Mouse (Mus musculus): ENCODE data around the gene Dmap1. TPM values are rescaled to one million over a fixed set of nuclear protein-coding genes. Genes with fewer than 3 reads are reported as not detected.

Dmap1 gene
- polyA plus RNA-seq, 1 experiment: 20.5 TPM

DNA sequence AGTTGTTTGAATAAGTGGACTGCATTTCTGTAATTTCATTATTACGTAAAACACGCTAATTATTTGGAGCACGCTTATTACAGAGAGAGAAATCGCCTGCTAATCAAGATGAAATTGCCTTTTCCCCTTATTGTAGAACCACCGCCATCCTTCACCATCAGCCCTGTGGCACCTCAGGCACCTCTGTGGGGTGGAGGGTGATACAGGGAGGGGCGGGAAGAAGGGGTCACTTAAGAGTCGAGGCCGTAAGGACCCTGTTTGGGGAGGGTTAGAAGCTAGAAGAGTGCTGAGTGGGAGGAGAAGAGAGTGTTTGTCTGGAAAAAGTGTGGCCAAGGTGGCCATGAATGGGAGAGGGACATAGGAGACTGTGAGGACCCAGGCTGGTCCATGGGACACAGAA is 16.0 kb downstream of the Dmap1 start:
- no peaks in the 10 kb centered on the region for H3K4me1 ChIP-seq (ENCODE audit: control insufficient read depth, insufficient read depth, insufficient read length, low read length)
- TF ChIP-seq CTCF (IDR thresholded peaks at IDR 0.05; ENCODE audit: extremely low read depth, insufficient read length, insufficient replicate concordance, low read depth, low read length) (no peak), POLR2A (IDR thresholded peaks at IDR 0.05; ENCODE audit: low read depth, low read length) (no peak)
- H3K27me3 ChIP-seq (ENCODE audit: control insufficient read depth, insufficient read depth, low read length): no peaks in the 10 kb centered on the region
- 90% methylated on average over 8 of the region's 8 CpGs for WGBS
- H3K36me3 ChIP-seq (ENCODE audit: control insufficient read depth, insufficient read depth, low read length): no peaks in the 10 kb centered on the region
- H3K27ac ChIP-seq (ENCODE audit: insufficient read depth, low read depth, low read length): no peak overlapping the region
- no peak overlapping the region for H3K4me3 ChIP-seq (ENCODE audit: low read depth, low read length)

DNA sequence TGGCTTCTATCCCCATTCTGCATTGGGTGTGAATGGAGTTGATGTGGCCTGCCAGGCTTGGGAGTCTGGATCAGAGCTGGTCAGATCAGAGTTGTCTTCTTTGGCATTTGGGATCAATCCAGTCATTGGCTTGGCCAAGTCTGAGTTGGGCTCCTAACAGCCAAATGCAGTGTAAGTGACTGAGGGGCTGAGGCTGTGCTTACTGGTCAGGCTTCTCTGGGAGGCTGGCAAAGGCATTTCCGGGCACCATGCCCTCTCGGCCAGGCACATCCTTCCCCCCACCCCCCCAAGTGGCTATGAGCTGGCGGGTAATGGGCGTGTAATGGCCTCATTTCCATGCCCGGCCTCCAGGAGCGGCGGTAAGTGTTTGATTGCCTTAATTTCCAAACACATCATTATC is 16.5 kb downstream of the Dmap1 start:
- no peak for TF ChIP-seq POLR2A (IDR thresholded peaks at IDR 0.05; ENCODE audit: low read depth, low read length)
- TF ChIP-seq CTCF (IDR thresholded peaks at IDR 0.05; ENCODE audit: extremely low read depth, insufficient read length, insufficient replicate concordance, low read depth, low read length): no peak
- 84% methylated on average over 7 of the region's 7 CpGs for WGBS
- H3K27me3 ChIP-seq (ENCODE audit: control insufficient read depth, insufficient read depth, low read length): no peaks in the 10 kb centered on the region

DNA sequence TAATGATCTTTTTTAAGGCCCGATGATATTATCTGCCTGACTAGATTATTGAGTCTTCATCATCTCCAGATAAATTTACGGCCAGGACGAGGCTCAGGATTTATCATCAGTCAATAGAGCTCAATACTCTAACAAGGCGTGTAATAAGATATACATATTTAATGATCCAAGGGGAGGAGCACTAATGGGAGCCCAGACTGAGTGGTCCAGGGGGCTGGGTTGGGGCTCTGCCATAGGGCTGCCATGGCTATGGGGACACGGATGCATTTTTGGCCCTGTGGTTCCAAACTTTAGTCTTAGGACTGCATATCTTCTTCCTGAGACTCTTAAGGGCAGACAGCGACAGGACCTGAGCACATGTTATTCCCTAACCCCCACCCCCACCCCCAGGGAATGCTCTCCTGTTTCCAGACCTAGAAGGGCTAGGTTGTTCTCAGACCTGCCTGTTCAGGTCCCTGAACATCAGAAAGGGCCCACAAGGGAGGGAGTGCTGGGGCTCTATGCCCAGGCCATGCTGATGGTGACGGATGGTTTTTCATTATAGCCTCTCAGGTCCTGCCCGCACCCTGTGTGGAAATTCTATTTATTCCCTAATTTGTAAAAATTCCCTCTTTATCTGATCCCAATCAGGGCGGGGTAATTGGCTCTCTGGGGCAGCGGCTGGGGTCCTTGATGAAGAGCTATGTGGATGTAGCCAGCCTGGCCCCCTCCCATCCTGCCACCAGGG is 17.5 kb downstream of the Dmap1 start:
- no peaks in the 10 kb centered on the region for H3K36me3 ChIP-seq (ENCODE audit: control insufficient read depth, insufficient read depth, low read length)
- TF ChIP-seq CTCF (IDR thresholded peaks at IDR 0.05; ENCODE audit: extremely low read depth, insufficient read length, insufficient replicate concordance, low read depth, low read length) (no peak), POLR2A (IDR thresholded peaks at IDR 0.05; ENCODE audit: low read depth, low read length) (no peak)
- no peaks in the 10 kb centered on the region for H3K27me3 ChIP-seq (ENCODE audit: control insufficient read depth, insufficient read depth, low read length)
- no peak overlapping the region for H3K27ac ChIP-seq (ENCODE audit: insufficient read depth, low read depth, low read length)
- no peaks in the 10 kb centered on the region for H3K4me1 ChIP-seq (ENCODE audit: control insufficient read depth, insufficient read depth, insufficient read length, low read length)
- no peak overlapping the region for H3K4me3 ChIP-seq (ENCODE audit: low read depth, low read length)
- 88% methylated on average over 10 of the region's 10 CpGs for WGBS

More for the DNA sequence above, 16.5 kb downstream of the Dmap1 start:
- no peaks in the 10 kb centered on the region for H3K36me3 ChIP-seq (ENCODE audit: control insufficient read depth, insufficient read depth, low read length)
- H3K27ac ChIP-seq (ENCODE audit: insufficient read depth, low read depth, low read length): no peak overlapping the region
- H3K4me3 ChIP-seq (ENCODE audit: low read depth, low read length): no peak overlapping the region
- H3K4me1 ChIP-seq (ENCODE audit: control insufficient read depth, insufficient read depth, insufficient read length, low read length): no peaks in the 10 kb centered on the region

DNA sequence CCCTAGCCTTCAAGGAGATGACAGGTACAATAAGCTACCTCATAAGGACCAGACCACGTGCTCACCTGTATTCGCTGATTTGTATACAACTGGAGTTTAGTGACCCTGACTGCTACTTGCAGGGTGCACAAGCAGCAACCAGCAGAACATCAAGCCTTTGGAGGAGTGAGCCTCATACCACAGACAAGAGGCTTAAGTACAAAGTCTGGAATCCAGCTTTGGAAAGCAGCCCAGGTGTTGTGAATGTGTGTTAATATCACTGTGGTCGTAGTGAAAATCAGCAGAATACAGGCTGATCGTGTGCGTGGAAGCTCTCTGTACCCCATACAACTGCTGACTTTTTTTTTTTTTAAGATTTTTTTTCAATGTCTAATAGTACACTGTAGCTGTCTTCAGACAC is 22.1 kb downstream of the Dmap1 start:
- H3K4me3 ChIP-seq (ENCODE audit: low read depth, low read length): no peak overlapping the region
- H3K27me3 ChIP-seq (ENCODE audit: control insufficient read depth, insufficient read depth, low read length): no peaks in the 10 kb centered on the region
- H3K4me1 ChIP-seq (ENCODE audit: control insufficient read depth, insufficient read depth, insufficient read length, low read length): peaks cover 3% of the 10 kb centered on the region; the same call in 1 of the 2 replicates
- H3K36me3 ChIP-seq (ENCODE audit: control insufficient read depth, insufficient read depth, low read length): no peaks in the 10 kb centered on the region
- WGBS: 78% methylated on average over 5 of the region's 5 CpGs
- no peak overlapping the region for H3K27ac ChIP-seq (ENCODE audit: insufficient read depth, low read depth, low read length)
- TF ChIP-seq CTCF (IDR thresholded peaks at IDR 0.05; ENCODE audit: extremely low read depth, insufficient read length, insufficient replicate concordance, low read depth, low read length): no peak
- TF ChIP-seq POLR2A (IDR thresholded peaks at IDR 0.05; ENCODE audit: low read depth, low read length): no peak

DNA sequence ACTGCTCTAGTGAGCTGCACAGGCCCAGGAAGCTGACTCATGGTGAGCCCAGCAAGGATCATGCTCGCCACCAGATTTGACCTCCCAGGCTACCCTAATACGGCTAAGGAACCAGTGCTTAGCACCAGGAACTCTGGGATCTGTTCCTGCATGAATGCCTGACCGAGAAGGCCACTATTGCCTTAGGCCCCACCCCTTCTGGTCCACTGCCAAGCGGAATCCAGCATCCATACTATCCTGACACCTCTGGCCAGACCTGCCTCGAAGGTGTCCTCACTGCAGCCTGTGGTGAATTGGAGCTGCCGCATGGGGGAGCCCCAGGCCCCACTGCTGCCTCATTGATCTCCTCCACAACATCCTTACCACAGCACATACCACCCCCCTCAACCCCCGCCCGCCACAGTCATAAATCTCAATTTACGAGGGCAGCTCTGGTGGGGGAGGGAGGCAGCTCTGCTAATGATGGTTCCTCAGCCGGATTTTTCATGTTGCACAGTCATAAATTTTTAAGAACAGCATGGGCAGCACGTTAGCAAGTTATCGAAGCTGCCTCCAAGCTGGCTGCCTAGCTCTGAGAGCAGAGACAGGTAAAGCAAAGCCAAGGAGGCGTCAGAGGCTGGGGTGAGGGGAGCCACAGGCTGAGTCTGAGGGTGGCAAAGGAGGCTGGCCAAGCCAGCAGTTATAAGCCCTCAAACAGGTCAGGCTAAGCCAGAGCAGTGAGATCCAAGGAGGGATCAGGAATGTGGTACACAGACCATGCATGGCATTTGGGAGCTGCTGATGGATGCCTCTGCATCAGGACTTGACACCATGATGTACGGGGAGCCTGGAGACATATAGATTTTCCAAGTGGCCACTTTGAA is 23.3 kb downstream of the Dmap1 start:
- Histone ChIP-seq H3K4me1 (ENCODE audit: control insufficient read depth, insufficient read depth, insufficient read length, low read length) (peaks cover 3% of the 10 kb centered on the region; the same call in 1 of the 2 replicates), H3K36me3 (ENCODE audit: control insufficient read depth, insufficient read depth, low read length) (no peaks in the 10 kb centered on the region), H3K27me3 (ENCODE audit: control insufficient read depth, insufficient read depth, low read length) (no peaks in the 10 kb centered on the region), H3K27ac (ENCODE audit: insufficient read depth, low read depth, low read length) (no peak overlapping the region), H3K4me3 (ENCODE audit: low read depth, low read length) (no peak overlapping the region)
- WGBS: 50% methylated on average over 14 of the region's 14 CpGs
- TF ChIP-seq CTCF (IDR thresholded peaks at IDR 0.05; ENCODE audit: extremely low read depth, insufficient read length, insufficient replicate concordance, low read depth, low read length): peak; percentile 52; the same call in 1 of the 2 replicates
- no peak for TF ChIP-seq POLR2A (IDR thresholded peaks at IDR 0.05; ENCODE audit: low read depth, low read length)

DNA sequence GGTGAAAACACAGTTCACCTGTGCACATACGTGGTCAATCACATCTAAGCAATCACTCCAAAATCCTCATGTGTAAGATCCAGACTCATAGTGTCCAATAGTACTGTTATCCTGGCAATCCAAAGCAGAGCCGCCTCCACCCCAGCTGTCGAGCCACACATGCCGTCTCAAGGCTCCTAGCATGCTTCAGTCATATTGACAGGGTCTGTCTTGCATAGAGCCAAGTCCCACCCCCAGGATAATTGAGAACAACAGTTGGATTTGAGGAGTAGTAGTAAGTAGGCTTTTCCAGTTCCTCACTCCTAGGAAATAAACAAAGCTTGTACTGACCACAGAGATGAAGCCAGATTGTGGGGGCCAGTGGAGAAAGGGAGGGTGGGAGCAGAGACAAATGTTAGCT is 24.4 kb downstream of the Dmap1 start:
- H3K27me3 ChIP-seq (ENCODE audit: control insufficient read depth, insufficient read depth, low read length): no peaks in the 10 kb centered on the region
- peaks cover 3% of the 10 kb centered on the region; the same call in 1 of the 2 replicates for H3K4me1 ChIP-seq (ENCODE audit: control insufficient read depth, insufficient read depth, insufficient read length, low read length)
- H3K4me3 ChIP-seq (ENCODE audit: low read depth, low read length): no peak overlapping the region
- H3K36me3 ChIP-seq (ENCODE audit: control insufficient read depth, insufficient read depth, low read length): no peaks in the 10 kb centered on the region
- TF ChIP-seq CTCF (IDR thresholded peaks at IDR 0.05; ENCODE audit: extremely low read depth, insufficient read length, insufficient replicate concordance, low read depth, low read length) (no peak), POLR2A (IDR thresholded peaks at IDR 0.05; ENCODE audit: low read depth, low read length) (no peak)
- no peak overlapping the region for H3K27ac ChIP-seq (ENCODE audit: insufficient read depth, low read depth, low read length)
- WGBS: 84% methylated on average over 4 of the region's 4 CpGs

DNA sequence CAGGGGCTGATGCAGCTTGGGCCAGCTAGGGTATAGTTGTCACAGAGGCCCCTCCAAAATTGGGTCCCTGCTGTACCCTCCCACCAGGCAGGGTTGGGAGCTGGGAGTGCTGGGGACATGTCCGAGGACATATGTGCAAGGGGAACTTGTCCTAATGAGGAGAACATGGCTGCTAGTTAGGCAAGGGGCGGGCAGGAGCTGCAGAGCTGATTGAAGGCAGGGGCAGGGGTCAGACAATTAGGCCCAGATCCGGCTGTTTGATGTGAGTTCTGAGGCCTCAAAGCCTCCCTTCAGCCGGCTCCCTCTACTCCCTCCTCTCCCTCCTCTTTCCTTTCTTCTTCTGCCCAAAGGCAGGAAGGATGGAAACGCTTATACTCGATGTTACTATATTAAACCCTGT is 25.1 kb downstream of the Dmap1 start:
- Histone ChIP-seq H3K27me3 (ENCODE audit: control insufficient read depth, insufficient read depth, low read length) (no peaks in the 10 kb centered on the region), H3K36me3 (ENCODE audit: control insufficient read depth, insufficient read depth, low read length) (no peaks in the 10 kb centered on the region), H3K4me3 (ENCODE audit: low read depth, low read length) (no peak overlapping the region), H3K4me1 (ENCODE audit: control insufficient read depth, insufficient read depth, insufficient read length, low read length) (peaks cover 3% of the 10 kb centered on the region; the same call in 1 of the 2 replicates), H3K27ac (ENCODE audit: insufficient read depth, low read depth, low read length) (no peak overlapping the region)
- TF ChIP-seq CTCF (IDR thresholded peaks at IDR 0.05; ENCODE audit: extremely low read depth, insufficient read length, insufficient replicate concordance, low read depth, low read length): no peak
- TF ChIP-seq POLR2A (IDR thresholded peaks at IDR 0.05; ENCODE audit: low read depth, low read length): no peak
- 87% methylated on average over 6 of the region's 6 CpGs for WGBS
